In genomic region chr16:87548348-87548747, GRCm38 (mm10) we compare ENCODE assay signal across 12 mouse cellular contexts. TPM values are rescaled to one million over a fixed set of nuclear protein-coding genes. Genes with fewer than 3 reads are reported as not detected.
DNase-seq lines count a peak whose midpoint lies in the region; ATAC-seq lines count a peak whose summit lies in the region.
"Had no signal": no experiment of that assay in that cellular context is flagged by ENCODE, and none has a peak within 500 bp of the region (broad histone marks: within the 10 kb centered on the region; RNA-seq: fewer than 3 reads in every experiment).

No protein-coding gene starts in this region.

- no peaks in the 10 kb centered on the region for H3K4me1 ChIP-seq in liver, embryonic 11.5 days (replicated peaks; ENCODE audit: control insufficient read depth, insufficient read depth, low read length)
- H3K4me1 ChIP-seq in hindbrain, embryonic 13.5 days (replicated peaks), result no peaks in the 10 kb centered on the region
- H3K4me1 ChIP-seq: neural tube, embryonic 15.5 days had no signal

- H3K36me3 ChIP-seq in liver, embryonic 11.5 days (ENCODE audit: control insufficient read depth, insufficient read depth, low read length), result no peaks in the 10 kb centered on the region
- no peaks in the 10 kb centered on the region for H3K36me3 ChIP-seq in splenic B cell, adult 2 months (ENCODE audit: control insufficient read depth, insufficient read depth, low read length, poor library complexity, severe bottlenecking)
- no peaks in the 10 kb centered on the region for H3K36me3 ChIP-seq in hindbrain, embryonic 13.5 days
- H3K36me3 ChIP-seq: neural tube, embryonic 15.5 days had no signal

- H3K4me2 ChIP-seq in liver, embryonic 11.5 days, result no peak overlapping the region
- H3K4me2 ChIP-seq in hindbrain, embryonic 13.5 days, result no peak overlapping the region
- H3K4me2 ChIP-seq: neural tube, embryonic 15.5 days had no signal

- no peaks in the 10 kb centered on the region for H3K9me3 ChIP-seq in liver, embryonic 11.5 days (ENCODE audit: control insufficient read depth, low read length)
- no peaks in the 10 kb centered on the region for H3K9me3 ChIP-seq in hindbrain, embryonic 13.5 days
- H3K9me3 ChIP-seq: neural tube, embryonic 15.5 days had no signal

- H3K4me3 ChIP-seq in liver, embryonic 11.5 days (ENCODE audit: low read depth, low read length), result no peak overlapping the region
- no peak overlapping the region for H3K4me3 ChIP-seq in hindbrain, embryonic 13.5 days
- H3K4me3 ChIP-seq: neural tube, embryonic 15.5 days had no signal

- DNase-seq in embryo, embryonic 10.5 days (ENCODE audit: low spot score), result peak; percentile 25
- no peak for DNase-seq in embryo, embryonic 11 days
- DNase-seq in liver, embryonic 11.5 days (ENCODE audit: low spot score), result no peak
- DNase-seq in liver, result no peak
- peak; percentile 5 for DNase-seq in c-Kit-positive CD71-negative TER-119-negative erythroid progenitor cells, embryonic 14.5 days (ENCODE audit: low read depth)
- peak; percentile 1 for DNase-seq in splenic B cell, adult 2 months (ENCODE audit: low read depth, low spot score)
- DNase-seq in thymus, postnatal 0 days (ENCODE audit: low spot score), result no peak
- DNase-seq: gastrocnemius, postnatal 36 days; spleen, adult 18-20 months had no signal

- no peak overlapping the region for H3K9ac ChIP-seq in liver, embryonic 11.5 days (ENCODE audit: low read depth, low read length)
- H3K9ac ChIP-seq in hindbrain, embryonic 13.5 days, result no peak overlapping the region
- H3K9ac ChIP-seq: neural tube, embryonic 15.5 days had no signal

- no peaks in the 10 kb centered on the region for H3K27me3 ChIP-seq in liver, embryonic 11.5 days (replicated peaks; ENCODE audit: control insufficient read depth, insufficient read depth, low read length)
- no peaks in the 10 kb centered on the region for H3K27me3 ChIP-seq in splenic B cell, adult 2 months (ENCODE audit: control insufficient read depth, insufficient read depth, low read length, poor library complexity, severe bottlenecking)
- H3K27me3 ChIP-seq in hindbrain, embryonic 13.5 days, result no peaks in the 10 kb centered on the region
- H3K27me3 ChIP-seq: neural tube, embryonic 15.5 days had no signal

- peak; percentile 34; the same call in 1 of the 2 replicates for ATAC-seq in liver, embryonic 11.5 days (replicated peaks; ENCODE audit: low FRiP score)
- no peak for ATAC-seq in hindbrain, embryonic 13.5 days (ENCODE audit: low FRiP score)
- ATAC-seq: intestine, embryonic 16.5 days had no signal

- no peak overlapping the region for H3K27ac ChIP-seq in liver, embryonic 11.5 days (ENCODE audit: low read depth, low read length)
- H3K27ac ChIP-seq in hindbrain, embryonic 13.5 days, result no peak overlapping the region
- H3K27ac ChIP-seq: neural tube, embryonic 15.5 days had no signal

- WGBS in liver, embryonic 11.5 days, result 42% methylated on average over 2 of the region's 2 CpGs
- 67% methylated on average over 2 of the region's 2 CpGs for WGBS in hindbrain, embryonic 13.5 days

RNA-seq across cellular contexts. Expression of gene Map3k7cl, which starts 4.8 kb away (rescaled TPM):
- polyA plus RNA-seq in liver, embryonic 11.5 days (2014; fragmentation: Nextera tagmentation; extraction: Ambion mirVana), result not detected in 2 replicates
- 0.77 and 0.81 TPM in 2 replicates for polyA plus RNA-seq in thymus, postnatal 0 days (2015; fragmentation: Nextera tagmentation; extraction: Ambion mirVana)
- 0.10 TPM in 1 of 2 replicates, not detected in the other for polyA plus RNA-seq in hindbrain, embryonic 13.5 days (2015; fragmentation: Nextera tagmentation; extraction: Ambion mirVana)

RNA-seq across cellular contexts. Expression of gene Cct8, which starts 52.7 kb away (rescaled TPM):
- polyA plus RNA-seq in liver, embryonic 11.5 days (2014; fragmentation: Nextera tagmentation; extraction: Ambion mirVana), result 614 and 690 TPM in 2 replicates
- 404 and 430 TPM in 2 replicates for polyA plus RNA-seq in thymus, postnatal 0 days (2015; fragmentation: Nextera tagmentation; extraction: Ambion mirVana)
- polyA plus RNA-seq in hindbrain, embryonic 13.5 days (2015; fragmentation: Nextera tagmentation; extraction: Ambion mirVana), result 446 and 454 TPM in 2 replicates

Comparison
In these comparisons a context has a peak if more than half of its experiments do, and no peak if none do; other contexts are left out.
1. DNase-seq: peak in embryo, embryonic 10.5 days (single experiment), c-Kit-positive CD71-negative TER-119-negative erythroid progenitor cells, embryonic 14.5 days (single experiment) and splenic B cell, adult 2 months (single experiment); none in embryo, embryonic 11 days (single experiment), liver, embryonic 11.5 days (single experiment), liver (single experiment) and thymus, postnatal 0 days (single experiment).